Mouse (Mus musculus) lung, adult 2 months (tissue): ENCODE results near the gene Klhdc4. TPM values are rescaled to one million over a fixed set of nuclear protein-coding genes. Genes with fewer than 3 reads are reported as not detected.

Experiments used
- DNase-seq: peaks from one replicate; pipeline ENCODE4 v3.0.0; 2022
- H3K4me1 ChIP-seq: fragments of 200-500 bp; 2 replicates; pipeline ENCODE4 v1.6.1; 2011; ENCODE audit warnings: low read length; ENCODE audit not compliant: control insufficient read depth, insufficient read depth
- H3K4me3 ChIP-seq: fragments of 200-500 bp; replicated peaks from 2 replicates; pipeline ENCODE3; 2011; ENCODE audit warnings: low read depth, mild to moderate bottlenecking, control low read depth, low read length; ENCODE audit errors: extremely low read depth
- CTCF ChIP-seq: fragments of 200-500 bp; IDR thresholded peaks from 2 replicates; pipeline ENCODE4 v1.5.1; 2011; ENCODE audit warnings: mild to moderate bottlenecking, low read length, control low read depth; ENCODE audit not compliant: insufficient read depth
- POLR2A ChIP-seq: fragments of 200-500 bp; IDR thresholded peaks from 2 replicates; pipeline ENCODE4 v1.6.1; 2011; ENCODE audit warnings: low read depth, mild to moderate bottlenecking, control low read depth, low read length, borderline replicate concordance; ENCODE audit errors: extremely low read depth
- WGBS: fragments of 180-500 bp; shearing (Covaris S2); methylation state at CpG from one replicate; pipeline ENCODE4 v1.1.7; 2018; 5-methylcytosine and 5-hydroxymethylcytosine counted together
- polyA plus RNA-seq: library from polyadenylated mRNA; depleted of rRNA; stranded (reverse); fragments of >200 nt; gene quantifications from 2 replicates; pipeline ENCODE4 v1.2.3, GENCODE M21; 2012

The Klhdc4 gene
- polyA plus RNA-seq, 1 experiment, result 36.1 TPM

DNA sequence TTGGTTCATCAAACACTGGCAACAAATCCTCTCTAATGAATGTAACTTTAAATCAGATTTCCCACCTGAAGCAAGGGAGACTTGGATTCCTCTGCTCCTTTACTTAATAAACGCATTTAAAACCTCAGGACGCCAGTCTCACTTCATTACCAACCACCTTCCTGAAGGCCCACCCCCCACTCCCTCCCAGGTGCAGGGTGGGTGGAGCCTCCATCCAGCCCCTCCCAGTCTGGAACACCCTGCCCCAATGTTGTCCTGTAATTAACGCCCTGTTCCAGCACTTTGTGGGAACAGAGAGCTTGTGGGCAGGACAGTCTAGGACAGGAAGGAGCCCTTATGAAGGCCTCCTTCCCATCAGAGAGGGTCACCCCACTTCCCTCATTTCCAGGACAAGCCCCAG lies 35.2 kb downstream of the Klhdc4 start:
- Histone ChIP-seq H3K4me3 (no peak overlapping the region), H3K4me1 (peaks cover 9% of the 10 kb centered on the region)
- no peak for DNase-seq
- no peak for TF ChIP-seq POLR2A
- TF ChIP-seq CTCF, result no peak
- 50% methylated on average over 3 of the region's 3 CpGs for WGBS

DNA sequence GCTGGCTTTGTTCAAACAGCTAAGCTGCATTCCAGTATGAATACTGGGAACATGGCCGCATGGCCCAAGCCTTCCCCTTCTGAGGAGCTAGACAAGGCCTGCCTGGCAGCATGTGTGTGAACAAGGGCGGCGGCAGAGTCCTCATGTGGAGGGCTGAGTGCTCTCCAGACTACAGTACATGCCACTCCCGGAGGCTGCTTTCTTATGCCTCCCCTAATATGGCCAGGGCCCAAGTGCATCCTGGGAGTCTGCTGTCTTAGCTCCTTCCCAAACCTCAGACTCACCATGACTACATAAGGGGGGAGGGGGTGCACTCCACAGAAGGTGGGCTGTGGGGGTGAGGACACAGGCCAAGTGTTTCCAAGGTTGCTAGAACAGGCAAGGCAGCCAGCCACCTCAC lies 36.7 kb downstream of the Klhdc4 start:
- TF ChIP-seq CTCF (no peak), POLR2A (no peak)
- no peak overlapping the region for H3K4me3 ChIP-seq
- 36% methylated on average over 4 of the region's 4 CpGs for WGBS
- peaks cover 9% of the 10 kb centered on the region for H3K4me1 ChIP-seq
- DNase-seq, result peak; percentile 48

DNA sequence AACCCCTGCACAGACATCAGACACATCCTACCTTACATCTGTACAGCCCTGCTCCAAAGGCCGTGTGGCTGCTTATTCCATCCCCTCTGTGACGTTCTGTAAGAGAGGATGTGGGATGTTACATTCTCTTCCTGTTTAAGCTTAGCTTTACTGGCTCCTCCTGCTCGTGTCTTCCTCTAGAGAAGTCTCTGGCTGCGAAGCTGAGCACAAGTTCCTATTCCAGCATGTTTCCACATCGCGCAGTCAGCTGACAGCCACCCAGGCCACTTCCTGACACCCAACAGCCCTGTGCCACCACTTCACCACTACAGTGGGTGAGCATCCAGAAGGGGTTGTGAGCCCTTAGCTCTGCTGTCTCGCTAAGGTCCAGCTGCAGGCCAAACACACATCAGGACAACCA lies 37.2 kb downstream of the Klhdc4 start:
- no peak for TF ChIP-seq CTCF
- peak; percentile 27; the same call in 1 of the 2 replicates for TF ChIP-seq POLR2A
- DNase-seq, result no peak
- H3K4me3 ChIP-seq, result no peak overlapping the region
- WGBS, result 23% methylated on average over 7 of the region's 7 CpGs
- peaks cover 9% of the 10 kb centered on the region for H3K4me1 ChIP-seq

DNA sequence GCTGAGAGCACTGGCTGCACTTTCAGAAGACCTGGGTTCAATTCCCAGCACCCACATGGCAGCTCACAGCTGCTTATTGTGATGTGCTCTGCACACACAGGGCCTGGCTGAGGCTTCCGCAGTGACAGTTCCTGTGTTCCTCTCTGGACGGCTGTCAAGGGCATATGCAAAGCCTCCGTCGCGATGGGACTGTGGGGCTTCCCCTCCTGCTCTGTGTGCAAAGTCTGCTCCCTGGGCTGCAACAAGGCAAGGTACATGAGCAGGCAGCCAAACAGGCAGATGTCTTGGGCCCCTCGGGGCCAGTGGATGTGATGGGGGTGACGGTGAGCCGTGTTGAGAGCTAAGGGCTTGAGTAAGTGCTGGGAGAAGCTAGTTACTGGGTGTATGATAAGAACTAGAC lies 40.6 kb downstream of the Klhdc4 start:
- TF ChIP-seq CTCF (no peak), POLR2A (no peak)
- DNase-seq, result no peak
- WGBS, result 64% methylated on average over 8 of the region's 8 CpGs
- H3K4me1 ChIP-seq, result peaks cover 9% of the 10 kb centered on the region
- H3K4me3 ChIP-seq, result no peak overlapping the region

DNA sequence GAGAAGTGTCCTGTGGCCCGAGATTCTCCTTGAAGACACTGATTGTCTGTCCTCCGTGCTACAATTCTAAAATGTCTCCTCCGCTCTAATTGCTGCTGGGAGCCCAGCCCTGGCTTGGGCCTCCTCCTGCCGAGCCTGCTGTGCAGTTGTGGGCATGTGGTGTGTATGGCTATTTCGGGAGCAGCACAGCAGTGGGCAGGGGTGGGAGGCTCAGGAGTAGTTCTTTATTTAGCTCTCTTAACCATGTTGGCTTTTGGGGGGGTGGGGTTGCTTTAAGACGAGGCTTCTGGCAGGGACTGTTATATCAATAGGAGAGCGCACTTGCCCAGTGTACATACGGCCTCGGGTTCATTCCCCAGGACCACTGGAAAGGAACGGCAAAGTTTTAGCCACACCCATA lies 42.8 kb downstream of the Klhdc4 start:
- Histone ChIP-seq H3K4me1 (no peaks in the 10 kb centered on the region), H3K4me3 (no peak overlapping the region)
- no peak for DNase-seq
- WGBS, result 37% methylated on average over 10 of the region's 10 CpGs
- TF ChIP-seq POLR2A (no peak), CTCF (no peak)

DNA sequence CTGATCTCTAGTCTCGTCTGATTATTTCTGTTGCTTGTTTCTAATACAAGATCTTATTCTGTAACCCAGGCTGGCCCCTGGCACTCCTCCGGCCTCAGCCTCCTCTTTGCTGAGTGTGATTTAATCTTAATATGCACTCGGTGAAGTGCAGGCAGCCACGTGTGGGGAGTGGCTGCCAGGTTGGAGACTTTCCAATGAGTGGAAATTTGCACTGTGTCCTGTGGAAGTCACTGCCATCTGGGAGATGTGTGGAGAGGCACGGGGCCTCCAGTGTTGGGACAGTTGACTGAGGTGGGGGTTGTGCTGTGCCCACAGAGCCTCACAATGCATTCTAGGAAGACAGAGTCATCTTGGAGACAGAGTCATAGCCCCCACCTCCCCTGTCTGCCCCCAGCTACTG lies 46.9 kb downstream of the Klhdc4 start:
- Histone ChIP-seq H3K4me1 (no peaks in the 10 kb centered on the region), H3K4me3 (no peak overlapping the region)
- WGBS, result 48% methylated on average over 5 of the region's 5 CpGs
- no peak for TF ChIP-seq CTCF
- TF ChIP-seq POLR2A, result no peak
- DNase-seq, result no peak

DNA sequence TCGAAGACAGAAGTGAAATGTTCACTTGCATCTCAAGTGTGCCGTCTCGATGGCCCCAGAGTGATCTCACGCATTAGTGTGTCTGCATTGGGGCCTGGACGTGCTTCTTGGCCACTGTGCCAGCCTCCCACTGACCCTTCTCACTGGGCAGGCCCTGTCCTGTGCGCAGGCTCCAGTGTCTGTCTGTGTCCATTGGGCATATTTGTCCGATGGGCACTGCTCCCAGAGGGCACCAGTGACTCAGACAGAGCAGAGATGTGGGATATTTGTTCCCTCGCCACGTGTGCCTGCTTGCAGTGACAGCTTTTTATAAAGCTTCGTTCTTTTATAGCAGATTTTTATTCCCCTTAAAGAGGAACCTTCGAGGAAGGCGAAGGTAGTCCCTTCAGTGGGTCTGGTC lies 55.5 kb downstream of the Klhdc4 start:
- Histone ChIP-seq H3K4me1 (no peaks in the 10 kb centered on the region), H3K4me3 (no peak overlapping the region)
- 83% methylated on average over 12 of the region's 12 CpGs for WGBS
- DNase-seq, result no peak
- TF ChIP-seq CTCF (no peak), POLR2A (no peak)

DNA sequence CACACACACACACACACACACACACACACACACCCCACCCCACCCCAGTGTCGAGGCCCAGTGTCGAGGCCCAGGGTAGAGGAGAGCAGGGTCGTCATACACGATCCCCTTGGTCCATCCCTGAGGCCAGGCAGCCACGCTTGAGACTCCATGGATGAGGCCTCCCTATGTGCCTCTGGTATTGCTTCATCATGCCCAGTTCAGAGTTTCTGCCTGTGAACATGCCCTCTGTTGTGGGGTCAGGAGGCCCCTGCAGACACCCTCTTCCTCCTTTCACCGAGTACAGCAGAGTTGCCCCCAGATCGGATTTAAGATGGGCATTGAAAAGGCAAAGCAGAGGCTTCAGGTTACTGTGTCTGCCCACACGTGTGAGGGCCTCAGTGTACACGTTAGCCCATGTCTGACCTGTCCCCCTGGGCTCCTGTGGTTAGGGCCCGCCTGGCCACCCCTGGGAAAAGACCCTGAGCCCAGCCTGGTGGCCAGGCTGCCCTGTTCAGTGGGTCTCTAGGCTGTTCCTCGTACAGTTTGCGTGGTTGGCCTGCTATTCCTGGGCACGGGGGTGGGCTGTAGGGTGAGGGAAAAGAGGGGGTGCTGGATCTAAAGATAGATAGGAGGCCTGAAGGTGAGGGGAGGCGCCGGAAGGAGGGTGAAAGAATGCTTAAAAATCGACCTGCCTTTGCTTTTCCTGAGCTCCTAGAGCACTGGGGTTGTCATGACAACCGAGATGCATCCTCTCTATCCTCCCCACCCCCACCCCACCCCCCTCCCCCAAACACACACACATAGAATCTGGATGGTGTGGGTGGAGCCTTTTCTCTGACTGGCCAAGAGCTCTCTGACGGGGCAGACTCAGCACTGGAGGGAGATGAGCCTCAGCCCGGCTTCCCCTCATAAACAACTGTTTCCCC lies 58.3 kb downstream of the Klhdc4 start:
- Histone ChIP-seq H3K4me3 (no peak overlapping the region), H3K4me1 (no peaks in the 10 kb centered on the region)
- no peak for TF ChIP-seq POLR2A
- TF ChIP-seq CTCF, result no peak
- WGBS, result 33% methylated on average over 19 of the region's 19 CpGs
- DNase-seq, result no peak

DNA sequence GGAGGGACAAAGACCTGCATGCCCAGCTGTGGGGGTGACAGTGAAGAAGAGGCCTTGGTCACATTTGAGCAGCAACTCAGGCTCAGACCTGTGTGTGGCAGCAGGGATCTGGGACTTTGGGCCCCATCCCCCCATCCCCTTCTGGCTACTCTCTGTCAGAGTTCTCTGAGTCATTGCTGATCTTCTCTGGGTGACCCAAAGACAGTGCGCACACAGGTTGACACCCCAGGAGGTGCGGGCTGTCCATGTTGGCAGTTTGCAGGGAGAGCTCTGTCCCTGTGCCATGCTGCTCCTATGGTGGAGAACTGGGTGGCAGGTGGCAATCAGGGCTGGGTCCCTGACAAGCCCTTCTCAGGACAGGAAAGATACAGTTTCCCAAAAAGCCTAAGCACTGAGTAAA lies 59.7 kb downstream of the Klhdc4 start:
- TF ChIP-seq POLR2A (no peak), CTCF (no peak)
- Histone ChIP-seq H3K4me1 (no peaks in the 10 kb centered on the region), H3K4me3 (no peak overlapping the region)
- DNase-seq, result no peak
- WGBS, result 90% methylated on average over 2 of the region's 2 CpGs

DNA sequence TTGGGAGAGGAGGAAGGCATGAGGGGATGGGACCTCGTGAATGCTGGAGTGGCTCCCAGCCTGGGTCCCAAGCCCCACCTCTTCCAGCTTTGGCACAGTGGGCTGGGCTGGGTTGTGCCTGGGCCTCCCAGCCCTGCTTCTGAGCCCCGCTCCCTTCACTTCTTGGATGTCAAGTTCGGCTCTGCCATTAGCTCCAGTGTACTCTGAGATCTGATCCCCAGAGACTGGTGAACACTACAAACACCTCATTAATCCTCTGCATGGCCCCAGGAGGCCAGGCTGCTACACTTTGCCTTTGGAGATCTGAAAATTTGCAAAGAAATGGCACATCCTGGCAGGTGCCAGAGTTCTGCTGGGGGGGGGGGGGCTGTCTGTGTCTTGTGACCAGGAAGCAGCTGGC lies 60.3 kb downstream of the Klhdc4 start:
- Histone ChIP-seq H3K4me1 (no peaks in the 10 kb centered on the region), H3K4me3 (no peak overlapping the region)
- WGBS, result 36% methylated on average over 3 of the region's 3 CpGs
- no peak for TF ChIP-seq CTCF
- no peak for TF ChIP-seq POLR2A
- no peak for DNase-seq

DNA sequence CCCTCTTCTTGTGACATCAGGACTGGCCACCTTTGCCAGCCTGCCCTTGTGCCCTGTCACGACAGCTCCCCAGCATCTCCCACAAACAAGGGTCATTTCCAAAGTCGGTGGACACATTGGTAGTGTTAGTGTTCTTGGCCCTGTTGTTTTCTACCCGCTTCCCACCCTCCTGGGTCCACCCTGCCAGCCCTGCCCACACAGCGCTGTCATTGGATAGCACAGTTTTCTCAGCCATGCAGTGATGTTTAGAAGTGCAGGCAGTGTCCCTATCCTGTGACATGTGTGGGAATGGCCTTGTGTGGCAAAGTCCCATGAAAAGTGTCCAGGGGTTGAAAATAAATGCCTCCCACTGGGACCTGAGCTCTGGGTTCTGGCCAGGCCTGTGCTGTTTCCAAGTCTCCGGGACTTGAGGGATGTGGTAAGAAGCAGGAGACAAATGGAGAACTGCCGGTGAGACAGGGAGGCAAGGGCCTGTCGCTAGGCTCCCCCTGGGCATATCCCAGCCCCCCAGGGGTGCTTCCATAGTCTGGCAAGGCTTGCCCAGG lies 63.7 kb downstream of the Klhdc4 start:
- WGBS, result 60% methylated on average over 7 of the region's 7 CpGs
- H3K4me1 ChIP-seq, result no peaks in the 10 kb centered on the region
- no peak for TF ChIP-seq CTCF
- TF ChIP-seq POLR2A, result no peak
- no peak overlapping the region for H3K4me3 ChIP-seq
- DNase-seq, result no peak
